Mouse (Mus musculus) C2C12 (cell line): ENCODE measurements around the gene Spg20.

ENCODE experiments used
- CEBPB ChIP-seq: IDR thresholded peaks from one replicate; pipeline ENCODE4 v1.6.1; 2011; ENCODE audit warnings: low read depth, mild to moderate bottlenecking, control low read depth, moderate library complexity
- CTCF ChIP-seq: IDR thresholded peaks from one replicate; pipeline ENCODE4 v1.5.1; 2011; ENCODE audit not compliant: control insufficient read depth, insufficient read depth, insufficient read length
- FOSL1 ChIP-seq: IDR thresholded peaks from one replicate; pipeline ENCODE4 v1.8.0; 2011; ENCODE audit warnings: mild to moderate bottlenecking, low read length; ENCODE audit not compliant: poor library complexity, insufficient read depth, severe bottlenecking
- MAX ChIP-seq: IDR thresholded peaks from one replicate; pipeline ENCODE4 v1.6.1; 2011; ENCODE audit warnings: mild to moderate bottlenecking, control low read depth
- MYOG ChIP-seq: IDR thresholded peaks from one replicate; pipeline ENCODE4 v1.6.1; 2011; ENCODE audit not compliant: control insufficient read depth, insufficient read length; ENCODE audit errors: extremely low read depth
- USF1 ChIP-seq: IDR thresholded peaks from one replicate; pipeline ENCODE4 v1.6.1; 2011; ENCODE audit warnings: low read depth, mild to moderate bottlenecking, control low read depth, moderate library complexity

DNA sequence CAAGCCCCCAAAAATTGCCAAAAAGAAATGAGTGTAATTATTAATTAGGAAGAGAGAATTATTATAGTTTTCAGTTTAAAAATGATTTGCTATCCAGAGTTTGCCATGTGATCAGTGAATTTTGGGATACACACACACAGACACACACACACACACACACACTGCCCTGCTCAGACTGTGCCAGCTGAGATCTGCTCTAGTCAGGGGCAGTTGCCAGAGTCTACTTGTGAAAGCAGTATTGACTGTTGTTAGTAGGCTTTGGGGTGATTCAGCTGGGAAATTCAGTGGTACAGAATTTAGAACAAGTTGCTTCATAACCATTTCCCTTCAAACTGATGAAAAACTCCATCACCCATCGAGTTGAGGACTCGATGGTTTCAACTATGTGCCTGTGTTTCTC lies 35.2 kb downstream of the Spg20 start:
- TF ChIP-seq MAX (no peak), CTCF (no peak), FOSL1 (no peak), MYOG (no peak), USF1 (no peak), CEBPB (no peak)
